Mouse (Mus musculus) lung, postnatal 25 days (tissue): Measurements from ENCODE around the gene Psmd10.

ENCODE experiments used
- DNase-seq: peaks from one replicate; pipeline ENCODE4 v3.0.0; 2022; ENCODE audit warnings: low spot score

The Psmd10 gene

DNA sequence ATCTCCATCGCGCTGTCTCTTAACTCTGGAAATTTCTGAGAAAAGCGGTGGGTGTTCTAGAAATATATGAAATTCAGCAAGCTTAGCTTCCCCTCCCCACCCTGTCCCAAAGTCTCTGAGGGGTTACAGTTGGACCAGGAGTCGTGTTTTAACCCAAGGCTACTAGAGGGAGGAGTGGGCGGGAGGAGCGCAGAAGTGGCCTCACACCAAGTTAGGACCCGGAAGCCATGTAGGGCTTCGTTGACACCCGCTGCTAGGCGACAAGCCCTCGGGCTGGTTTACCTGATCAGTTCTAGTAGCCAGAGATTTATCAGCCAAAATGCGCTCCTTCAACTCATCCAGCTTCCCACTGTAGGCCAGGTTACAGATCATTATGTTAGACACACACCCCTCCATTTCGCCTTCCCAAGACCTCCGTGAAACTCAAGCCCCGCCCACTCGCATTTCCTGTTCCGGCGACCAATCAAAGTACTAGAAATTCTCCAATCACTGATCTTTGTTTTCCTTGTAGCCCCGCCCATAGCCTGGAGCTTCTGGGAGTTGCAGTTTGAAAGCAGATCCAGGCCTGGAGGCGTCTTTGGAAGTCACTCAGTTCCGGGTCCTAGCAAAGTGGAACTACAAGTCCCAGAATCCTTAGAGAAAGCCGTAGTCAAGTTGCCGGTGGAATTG lies at the start of gene Psmd10, which contains the start of gene Atg4a:
TSS of gene Psmd10 (minus strand) at position 457 of the 669 bp plus-strand sequence.
TSS of gene Atg4a (plus strand) at position 636 of the 669 bp plus-strand sequence.
- DNase-seq = peak; percentile 96

DNA sequence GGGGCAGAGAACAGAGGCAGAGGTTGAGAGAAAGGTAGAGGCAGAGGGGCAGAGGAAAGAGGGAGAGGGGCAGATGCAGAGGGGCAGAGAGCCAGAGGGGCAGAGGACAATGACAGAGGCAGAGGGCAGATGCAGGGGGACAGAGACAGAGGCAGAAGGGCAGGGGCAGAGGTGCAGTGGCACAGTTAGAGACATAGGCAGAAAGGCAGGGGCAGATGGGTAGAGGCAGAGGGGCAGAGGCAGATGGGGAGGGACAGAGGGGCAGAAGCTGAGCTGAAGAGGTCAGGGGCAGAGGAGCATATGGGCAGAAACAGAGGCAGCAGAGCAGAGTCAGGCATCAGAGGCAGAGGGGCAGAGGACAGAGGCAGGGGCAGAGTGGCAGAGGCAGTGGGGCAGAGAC lies 42.4 kb upstream of the Psmd10 start:
- no peak for DNase-seq

DNA sequence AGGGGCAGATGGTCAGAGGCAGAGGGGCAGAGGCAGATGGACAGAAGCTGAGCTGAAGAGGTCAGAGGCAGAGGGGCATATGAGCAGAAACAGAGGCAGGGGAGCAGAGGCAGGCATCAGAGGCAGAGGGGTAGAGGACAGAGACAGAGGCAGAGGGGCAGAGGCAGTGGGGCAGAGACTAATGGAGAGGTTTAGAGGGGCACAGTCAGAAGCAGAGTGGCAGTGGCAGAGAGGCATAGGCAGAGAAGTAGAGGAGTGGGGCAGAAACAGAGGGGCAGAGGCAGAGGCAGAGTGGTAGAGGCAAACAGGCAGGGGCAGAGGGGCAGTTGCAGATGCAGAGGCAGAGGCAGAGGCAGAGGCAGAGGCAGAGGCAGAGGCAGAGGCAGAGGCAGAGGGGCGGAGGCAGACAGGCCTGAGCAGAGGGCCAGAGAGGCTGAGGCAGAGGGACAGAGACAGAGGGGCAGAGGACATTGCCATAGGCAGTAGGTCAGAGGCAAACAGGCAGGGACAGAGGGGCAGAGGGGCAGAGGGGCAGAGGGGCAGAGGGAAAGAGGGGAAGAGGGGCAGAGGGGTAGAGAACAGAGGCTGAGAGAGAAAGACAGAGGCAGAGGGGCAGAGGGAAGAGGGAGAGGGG lies 41.5 kb upstream of the Psmd10 start:
- no peak for DNase-seq

DNA sequence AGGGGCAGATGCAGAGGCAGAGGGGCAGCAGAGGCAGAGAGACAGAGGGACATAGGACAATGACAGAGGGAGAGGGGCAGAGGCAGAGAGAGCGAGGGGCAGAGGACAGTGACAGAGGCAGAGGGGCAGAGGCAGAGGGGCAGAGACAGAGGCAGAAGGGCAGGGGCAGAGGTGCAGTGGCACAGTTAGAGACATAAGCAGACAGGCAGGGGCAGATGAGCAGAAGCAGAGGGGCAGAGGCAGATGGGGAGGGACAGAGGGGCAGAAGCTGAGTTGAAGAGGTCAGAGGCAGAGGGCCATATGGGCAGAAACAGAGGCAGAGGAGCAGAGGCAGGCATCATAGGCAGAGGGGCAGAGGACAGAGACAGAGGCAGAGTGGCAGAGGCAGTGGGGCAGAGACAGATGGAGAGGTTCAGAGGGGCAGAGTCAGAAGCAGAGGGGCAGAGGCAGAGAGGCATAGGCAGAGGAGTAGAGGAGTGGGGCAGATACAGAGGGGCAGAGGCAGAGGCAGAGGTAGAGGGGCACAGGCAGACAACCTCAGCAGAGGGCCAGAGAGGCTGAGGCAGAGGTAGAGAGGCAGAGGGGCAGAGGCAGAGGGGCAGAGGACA lies 40.5 kb upstream of the Psmd10 start:
- DNase-seq = no peak

DNA sequence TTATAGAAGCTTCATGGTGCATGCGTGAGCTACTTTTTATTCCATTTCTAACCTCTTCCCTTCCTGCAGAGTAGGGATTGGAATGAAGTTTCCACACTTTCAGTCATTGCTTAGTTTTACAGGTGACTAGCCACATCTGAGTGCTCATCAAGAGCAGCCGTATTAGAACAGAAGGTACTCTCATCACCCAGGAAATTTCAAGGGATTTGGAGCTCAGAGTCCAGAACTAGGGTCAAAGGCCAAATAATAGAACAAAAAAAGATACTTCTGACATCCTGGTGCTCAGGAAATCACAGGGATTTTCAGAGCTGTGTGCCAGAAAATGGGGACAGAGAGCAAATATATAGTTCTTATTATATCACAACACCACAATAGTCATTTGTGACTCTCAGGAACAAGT lies 28.7 kb upstream of the Psmd10 start:
- no peak for DNase-seq

GRCm38 (mm10) chrX:140984795-140985194 lies 28.3 kb upstream of the Psmd10 start:
- DNase-seq = no peak

DNA sequence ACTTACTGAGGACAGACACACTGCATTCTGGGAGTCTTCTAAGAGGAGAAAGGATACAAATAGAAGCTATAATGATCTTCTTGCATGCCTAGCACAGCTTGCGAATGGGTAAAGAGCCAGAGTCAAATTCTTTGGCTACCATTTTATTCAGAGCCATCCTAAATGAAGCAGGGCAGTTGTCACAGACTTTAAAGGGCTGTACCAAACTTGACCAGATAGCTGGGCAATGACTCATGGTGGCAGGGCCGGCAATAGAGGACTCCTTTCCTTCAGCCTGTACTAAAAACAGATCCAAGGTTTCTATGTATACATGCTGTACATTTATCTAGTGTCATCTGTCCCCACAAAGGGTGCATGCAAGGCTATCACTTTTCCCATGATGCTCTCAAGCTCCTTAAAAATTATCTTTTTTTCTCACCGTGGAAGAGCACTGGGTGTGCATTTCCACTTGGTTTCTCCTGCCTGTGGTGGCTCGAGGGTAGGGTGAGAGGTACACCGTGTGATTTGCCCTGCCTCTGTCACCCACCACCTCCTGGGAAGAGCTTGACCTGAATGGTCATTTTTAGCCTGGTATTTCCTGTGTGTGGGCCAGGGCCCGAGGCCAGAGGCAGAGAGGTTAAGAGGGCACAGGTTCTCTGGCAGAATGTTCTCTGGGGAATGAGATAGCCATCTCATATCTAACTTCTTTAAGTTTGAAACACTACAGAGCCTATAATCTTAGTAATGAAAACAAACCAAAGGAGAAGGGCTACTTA lies 26.9 kb upstream of the Psmd10 start:
- no peak for DNase-seq

DNA sequence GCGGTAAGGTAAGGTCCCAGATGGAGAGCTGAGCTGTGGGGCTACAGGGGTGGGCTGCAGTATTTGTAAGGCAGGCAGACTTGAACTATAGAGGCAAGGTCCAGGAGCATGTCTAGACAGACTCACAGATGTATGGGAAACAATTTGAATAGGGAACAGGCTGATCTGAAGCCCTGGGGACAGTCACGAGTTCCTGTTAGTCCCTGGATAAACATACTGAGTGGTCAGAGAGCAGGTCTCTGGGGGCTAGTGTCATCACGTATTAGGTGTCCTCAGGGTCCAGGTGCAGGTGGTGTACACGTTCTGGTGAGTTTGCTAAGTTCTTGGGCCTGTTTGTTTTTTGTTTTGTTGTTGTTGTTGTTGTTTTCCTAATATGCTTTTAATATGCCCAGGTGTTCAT lies 23.6 kb upstream of the Psmd10 start:
- no peak for DNase-seq

- DNase-seq = peak; percentile 56
Measured at GRCm38 (mm10) chrX:140979546-140979945, 23.0 kb upstream of the Psmd10 start.

- DNase-seq = no peak
Measured at GRCm38 (mm10) chrX:140978943-140979342, 22.4 kb upstream of the Psmd10 start.

- no peak for DNase-seq
Measured at GRCm38 (mm10) chrX:140956959-140957358, 431 bp upstream of the Psmd10 start.

- no peak for DNase-seq
Measured at GRCm38 (mm10) chrX:140953618-140954017, 2.9 kb downstream of the Psmd10 start.

DNA sequence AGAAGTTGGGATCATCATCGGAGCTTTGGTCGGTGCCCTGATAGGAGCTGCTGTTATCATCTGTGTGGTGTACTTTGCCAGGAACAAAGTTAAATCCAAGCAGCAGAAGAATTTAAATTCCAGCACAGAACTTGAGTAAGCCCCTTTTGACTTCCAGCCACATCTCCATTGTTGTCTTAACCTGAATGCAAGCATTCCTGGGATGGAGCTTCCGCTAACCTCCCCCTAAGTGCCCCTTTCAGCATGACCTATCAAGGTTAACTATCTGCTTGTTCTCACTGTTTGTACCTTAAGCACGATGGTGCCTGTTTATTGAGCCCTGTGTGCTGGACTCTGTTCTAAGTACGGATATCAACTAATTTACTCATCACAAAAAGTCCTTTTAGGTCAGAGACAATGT lies 20.3 kb downstream of the Psmd10 start:
- no peak for DNase-seq

DNA sequence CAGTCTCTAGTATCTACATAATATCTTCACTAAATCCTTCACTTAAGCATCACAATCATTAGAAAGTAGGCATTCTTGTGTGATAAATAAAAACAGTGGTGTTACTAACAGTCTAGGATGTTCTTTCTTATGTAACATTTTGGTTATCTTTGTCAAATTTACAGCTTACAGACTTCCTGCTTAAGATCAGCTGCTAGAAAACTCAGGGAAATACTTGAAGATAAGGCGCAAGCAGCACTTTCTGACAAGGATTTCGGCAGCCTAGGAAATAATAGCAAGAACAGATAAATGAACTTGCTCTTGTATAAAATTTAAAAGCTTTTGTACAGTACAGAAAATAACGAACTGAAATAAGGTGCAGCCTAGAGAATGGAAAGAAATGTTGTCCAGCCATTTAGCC lies 23.3 kb downstream of the Psmd10 start:
- DNase-seq = no peak

DNA sequence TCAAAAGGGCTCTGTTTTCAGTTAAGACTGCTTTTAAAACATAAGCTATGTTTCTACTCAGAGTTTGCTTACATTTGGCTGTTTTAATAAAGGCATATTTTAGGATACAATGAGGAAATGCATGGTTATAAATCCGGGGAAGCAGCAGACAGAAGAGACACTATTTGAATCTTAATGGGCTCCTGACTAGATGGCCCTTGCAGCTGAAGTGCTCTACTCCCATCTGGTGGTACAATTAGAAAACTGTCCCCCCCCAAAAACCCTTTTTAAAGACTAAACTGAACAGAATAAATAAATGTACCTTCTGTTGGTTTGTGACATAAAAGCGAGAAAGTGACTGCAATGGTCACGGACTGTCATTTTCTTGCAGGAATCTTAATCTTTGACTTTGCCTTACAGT lies 24.5 kb downstream of the Psmd10 start:
- DNase-seq = no peak

GRCm38 (mm10) chrX:140921321-140921720 lies 35.2 kb downstream of the Psmd10 start:
- no peak for DNase-seq

DNA sequence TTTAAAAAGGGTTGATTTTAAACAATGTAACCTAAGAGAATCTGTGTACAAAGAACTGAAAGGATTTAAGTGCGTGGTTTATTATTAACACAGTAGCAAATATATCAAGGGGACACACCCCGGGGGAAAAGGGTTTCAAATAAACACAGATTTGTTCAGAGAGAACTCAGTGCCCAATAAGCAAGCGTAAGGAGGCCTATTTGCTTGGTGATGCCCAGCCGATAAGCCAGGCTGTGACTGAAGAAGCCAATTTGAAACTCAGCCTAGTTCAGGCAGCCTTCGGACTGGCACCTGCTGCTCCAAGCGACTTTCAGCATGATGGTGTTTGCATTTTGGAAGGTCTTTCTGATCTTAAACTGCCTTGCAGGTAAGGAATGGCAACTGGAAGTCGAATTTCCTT lies 49.2 kb downstream of the Psmd10 start, which contains the start of gene Vsig1:
TSS of gene Vsig1 (plus strand) at position 249 of the 400 bp plus-strand sequence.
- DNase-seq = no peak

GRCm38 (mm10) chrX:140903487-140903886 lies 53.0 kb downstream of the Psmd10 start:
- no peak for DNase-seq
